Mouse (Mus musculus) liver, embryonic 16.5 days (tissue): ENCODE measurements around the gene Slit2. TPM values are rescaled to one million over a fixed set of nuclear protein-coding genes. Genes with fewer than 3 reads are reported as not detected.

ENCODE experiments used
- microRNA-seq: library from miRNA; unstranded; fragments of <30 nt; microRNA quantifications from one replicate; pipeline ENCODE4, GENCODE M21; 2016
- polyA plus RNA-seq: library from polyadenylated mRNA; unstranded; fragments of >200 nt; fragmentation: Nextera tagmentation; extraction: Ambion mirVana; gene quantifications from 2 replicates; pipeline ENCODE4 v1.2.1, GENCODE M21; 2015

The Slit2 gene
- polyA plus RNA-seq, 1 experiment from 2014 or later = 0.47 TPM

Small RNA genes within 50 kb of the gene (microRNA-seq; reads per million reads assigned to microRNA genes)
- 0.74 reads per million for gene Mir218-1
